Mouse (Mus musculus) limb, embryonic 11.5 days (tissue): Measurements from ENCODE around the gene Rnft2. TPM values are rescaled to one million over a fixed set of nuclear protein-coding genes. Genes with fewer than 3 reads are reported as not detected.
A peak's percentile ranks its signal among the peaks of the same experiment; 100 is the strongest.

Source experiments
- ATAC-seq: fragments of 200-750 bp; cut with Nextera tagmentation; 2 replicates; pipeline ENCODE4 v1.8.0; 2017; ENCODE audit warnings: low read depth; ENCODE audit not compliant: insufficient number of reproducible peaks, low FRiP score, low TSS enrichment
- DNase-seq: peaks from one replicate; pipeline ENCODE4 v3.0.0-alpha.2; 2015; ENCODE audit warnings: low spot score
- H3K27ac ChIP-seq: fragments of 300-500 bp; sonication (generic); replicated peaks from 2 replicates; pipeline ENCODE4 v1.5.1; 2014; ENCODE audit warnings: low read depth, mild to moderate bottlenecking, low read length
- H3K27me3 ChIP-seq: fragments of 300-500 bp; sonication (generic); 2 replicates; pipeline ENCODE4 v1.6.1; 2014; ENCODE audit warnings: mild to moderate bottlenecking, low read length, mixed read lengths; ENCODE audit not compliant: control insufficient read depth, insufficient read depth
- H3K36me3 ChIP-seq: fragments of 300-500 bp; sonication (generic); 2 replicates; pipeline ENCODE4 v1.6.1; 2014; ENCODE audit warnings: mild to moderate bottlenecking, low read length, moderate library complexity, mixed read lengths; ENCODE audit not compliant: control insufficient read depth, insufficient read depth
- H3K4me1 ChIP-seq: fragments of 300-500 bp; sonication (generic); 2 replicates; pipeline ENCODE4 v1.6.1; 2014; ENCODE audit warnings: low read length, mixed read lengths; ENCODE audit not compliant: control insufficient read depth, insufficient read depth
- H3K4me2 ChIP-seq: fragments of 300-500 bp; sonication (generic); 2 replicates; pipeline ENCODE4 v1.6.1; 2014; ENCODE audit warnings: low read depth, mild to moderate bottlenecking, moderate library complexity; ENCODE audit not compliant: severe bottlenecking
- H3K4me3 ChIP-seq: fragments of 300-500 bp; sonication (generic); 2 replicates; pipeline ENCODE4 v1.5.1; 2014; ENCODE audit warnings: low read depth, low read length
- H3K9ac ChIP-seq: fragments of 300-500 bp; sonication (generic); 2 replicates; pipeline ENCODE4 v1.6.1; 2014; ENCODE audit warnings: mild to moderate bottlenecking, low read length
- H3K9me3 ChIP-seq: fragments of 300-500 bp; sonication (generic); 2 replicates; pipeline ENCODE4 v1.6.1; 2016; ENCODE audit warnings: low read length; ENCODE audit not compliant: control insufficient read depth
- WGBS: fragments of 180-500 bp; shearing (Covaris S2); extraction: QIAGEN DNeasy Blood & Tissue Kit; methylation state at CpG from one replicate; pipeline ENCODE4 v1.1.7; 2014; 5-methylcytosine and 5-hydroxymethylcytosine counted together
- polyA plus RNA-seq: library from polyadenylated mRNA; unstranded; fragments of >200 nt; fragmentation: Nextera tagmentation; extraction: Ambion mirVana; gene quantifications from 2 replicates; pipeline ENCODE4 v1.2.1, GENCODE M21; 2014

Gene Rnft2
- polyA plus RNA-seq, 1 experiment from 2014 or later: 4.0 TPM

- H3K9ac ChIP-seq: no peak overlapping the region
- H3K4me1 ChIP-seq: no peaks in the 10 kb centered on the region
- no peak overlapping the region for H3K4me2 ChIP-seq
- H3K4me3 ChIP-seq: no peak overlapping the region
- no peak for ATAC-seq
- peaks cover 26% of the 10 kb centered on the region for H3K27me3 ChIP-seq
- 84% methylated on average over 7 of the region's 7 CpGs for WGBS
- H3K27ac ChIP-seq: no peak overlapping the region
- H3K9me3 ChIP-seq: peaks cover 3% of the 10 kb centered on the region; the same call in 1 of the 2 replicates
- no peaks in the 10 kb centered on the region for H3K36me3 ChIP-seq
- no peak for DNase-seq
Measured at GRCm38 (mm10) chr5:118177640-118178039, 67.3 kb downstream of the Rnft2 start.

- no peak overlapping the region for H3K4me2 ChIP-seq
- no peak overlapping the region for H3K9ac ChIP-seq
- DNase-seq: no peak
- no peaks in the 10 kb centered on the region for H3K36me3 ChIP-seq
- H3K4me1 ChIP-seq: 0 out of 2 replicates have a peak, but pooled peaks cover 3% of the 10 kb centered on the region
- WGBS: 35% methylated on average over 2 of the region's 2 CpGs
- no peak overlapping the region for H3K27ac ChIP-seq
- peaks cover 3% of the 10 kb centered on the region; the same call in 1 of the 2 replicates for H3K9me3 ChIP-seq
- ATAC-seq: no peak
- peaks cover 46% of the 10 kb centered on the region for H3K27me3 ChIP-seq
- no peak overlapping the region for H3K4me3 ChIP-seq
Measured at GRCm38 (mm10) chr5:118175137-118175536, 69.8 kb downstream of the Rnft2 start.

DNA sequence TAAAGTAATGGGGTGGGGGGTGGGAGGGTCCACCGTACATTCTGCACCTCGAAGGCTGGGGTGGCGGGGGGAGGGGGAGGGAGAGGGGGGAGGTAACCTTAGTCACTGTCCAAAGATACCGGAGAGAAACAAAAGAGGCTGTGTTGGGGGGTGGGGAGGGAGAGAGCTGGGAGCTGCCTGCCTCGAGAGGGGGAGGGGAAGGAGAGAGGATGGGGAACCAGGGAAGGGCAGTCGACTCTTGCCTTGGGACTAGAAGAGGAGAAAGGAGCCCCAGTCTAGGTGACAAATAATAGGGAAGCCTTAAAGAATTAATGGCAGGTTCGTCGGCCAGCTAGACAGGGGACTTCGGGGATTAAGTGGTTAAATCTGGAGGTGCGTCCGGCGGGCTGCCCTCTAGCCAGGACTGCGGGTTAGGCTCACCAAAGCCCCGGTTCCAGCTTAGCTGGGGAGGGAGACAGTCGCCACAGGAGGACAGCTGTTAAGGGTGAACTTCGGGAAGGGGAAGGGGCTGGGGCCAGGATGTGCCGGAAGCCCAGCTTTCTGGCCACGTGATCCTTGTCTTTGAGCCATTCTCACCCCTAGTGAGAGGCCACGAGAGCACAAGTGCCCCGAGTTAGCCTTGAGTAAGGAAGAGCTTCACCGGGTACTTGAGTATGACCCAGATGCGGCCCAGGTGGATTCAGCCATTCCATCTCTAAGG lies 70.5 kb downstream of the Rnft2 start:
- Histone ChIP-seq H3K9ac (no peak overlapping the region), H3K27me3 (peaks cover 53% of the 10 kb centered on the region), H3K4me3 (0 out of 2 replicates have a peak overlapping the region, but pooled peaks have one; percentile 11), H3K27ac (no peak overlapping the region), H3K36me3 (no peaks in the 10 kb centered on the region), H3K4me2 (peak overlapping the region; percentile 47), H3K4me1 (0 out of 2 replicates have a peak, but pooled peaks cover 6% of the 10 kb centered on the region), H3K9me3 (peaks cover 3% of the 10 kb centered on the region; the same call in 1 of the 2 replicates)
- no peak for ATAC-seq
- DNase-seq: peak; percentile 44
- WGBS: under 1% methylated on average over 22 of the region's 22 CpGs

DNA sequence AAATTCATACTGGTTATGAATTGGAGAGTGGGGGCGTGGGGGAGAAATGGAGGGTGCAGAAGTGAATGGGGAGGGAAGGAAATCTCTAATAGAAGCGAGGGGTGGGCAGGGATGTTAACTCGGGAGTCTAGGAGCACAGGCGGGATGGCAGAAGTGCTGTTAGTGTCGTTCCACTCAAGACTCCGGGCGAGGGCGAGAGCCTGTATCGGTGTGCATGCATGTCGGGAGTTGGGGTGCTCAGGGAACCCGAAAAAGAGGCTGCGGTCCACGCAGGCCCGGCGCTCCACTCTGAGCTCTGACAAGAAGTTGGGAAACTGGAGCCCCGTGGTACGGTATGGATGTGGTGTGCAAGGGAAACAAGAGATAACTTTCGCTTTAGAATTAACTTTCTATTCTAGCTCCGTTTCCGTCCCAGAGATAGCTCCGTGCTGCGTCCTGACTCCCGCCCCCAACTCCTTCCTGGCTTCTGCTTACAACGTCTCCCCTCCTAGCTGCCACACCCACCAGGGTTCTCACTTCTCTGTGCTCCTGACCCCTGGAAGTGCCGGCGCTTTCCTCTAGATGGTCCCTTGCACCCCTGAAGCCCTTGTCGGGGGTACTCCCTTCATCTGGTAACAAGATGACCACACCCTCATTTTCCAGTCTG lies 72.7 kb downstream of the Rnft2 start:
- H3K4me2 ChIP-seq: peak overlapping the region; percentile 22; the same call in 1 of the 2 replicates
- ATAC-seq (no peak), DNase-seq (peak; percentile 49)

DNA sequence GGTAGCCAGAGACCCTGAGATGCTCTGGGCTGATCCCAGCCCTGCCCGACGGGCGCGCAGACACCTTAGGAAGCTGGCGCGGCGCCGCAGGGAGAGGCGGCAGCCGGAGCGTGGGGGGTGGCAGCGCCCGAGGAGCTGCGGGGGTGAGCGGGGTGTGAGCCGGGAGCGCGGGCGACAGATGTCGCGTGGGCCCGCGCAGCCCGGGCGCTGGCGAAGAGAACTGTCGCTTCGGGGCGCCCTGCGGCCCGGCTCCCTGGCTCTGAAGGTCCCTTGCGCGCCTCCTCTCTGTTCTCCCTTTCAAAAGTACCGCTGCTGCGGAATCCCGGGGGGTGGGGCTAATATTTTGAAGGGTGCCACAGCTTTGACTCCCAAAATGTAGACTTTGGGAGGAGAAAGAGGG lies 73.3 kb downstream of the Rnft2 start:
- no peak overlapping the region for H3K27ac ChIP-seq
- peaks cover 3% of the 10 kb centered on the region for H3K9me3 ChIP-seq
- H3K27me3 ChIP-seq: peaks cover 75% of the 10 kb centered on the region
- DNase-seq (no peak), ATAC-seq (no peak)
- H3K36me3 ChIP-seq: no peaks in the 10 kb centered on the region
- H3K9ac ChIP-seq: no peak overlapping the region
- under 1% methylated on average over 34 of the region's 36 CpGs for WGBS
- H3K4me1 ChIP-seq: 0 out of 2 replicates have a peak, but pooled peaks cover 6% of the 10 kb centered on the region
- H3K4me3 ChIP-seq: 0 out of 2 replicates have a peak overlapping the region, but pooled peaks have one; percentile 10
- peak overlapping the region; percentile 40 for H3K4me2 ChIP-seq

More for the DNA sequence above, 72.7 kb downstream of the Rnft2 start:
- H3K9ac ChIP-seq: no peak overlapping the region
- H3K27ac ChIP-seq: no peak overlapping the region
- no peak overlapping the region for H3K4me3 ChIP-seq
- 0 out of 2 replicates have a peak, but pooled peaks cover 6% of the 10 kb centered on the region for H3K4me1 ChIP-seq
- H3K9me3 ChIP-seq: peaks cover 3% of the 10 kb centered on the region
- under 1% methylated on average over 27 of the region's 27 CpGs for WGBS
- peaks cover 74% of the 10 kb centered on the region for H3K27me3 ChIP-seq
- no peaks in the 10 kb centered on the region for H3K36me3 ChIP-seq

DNA sequence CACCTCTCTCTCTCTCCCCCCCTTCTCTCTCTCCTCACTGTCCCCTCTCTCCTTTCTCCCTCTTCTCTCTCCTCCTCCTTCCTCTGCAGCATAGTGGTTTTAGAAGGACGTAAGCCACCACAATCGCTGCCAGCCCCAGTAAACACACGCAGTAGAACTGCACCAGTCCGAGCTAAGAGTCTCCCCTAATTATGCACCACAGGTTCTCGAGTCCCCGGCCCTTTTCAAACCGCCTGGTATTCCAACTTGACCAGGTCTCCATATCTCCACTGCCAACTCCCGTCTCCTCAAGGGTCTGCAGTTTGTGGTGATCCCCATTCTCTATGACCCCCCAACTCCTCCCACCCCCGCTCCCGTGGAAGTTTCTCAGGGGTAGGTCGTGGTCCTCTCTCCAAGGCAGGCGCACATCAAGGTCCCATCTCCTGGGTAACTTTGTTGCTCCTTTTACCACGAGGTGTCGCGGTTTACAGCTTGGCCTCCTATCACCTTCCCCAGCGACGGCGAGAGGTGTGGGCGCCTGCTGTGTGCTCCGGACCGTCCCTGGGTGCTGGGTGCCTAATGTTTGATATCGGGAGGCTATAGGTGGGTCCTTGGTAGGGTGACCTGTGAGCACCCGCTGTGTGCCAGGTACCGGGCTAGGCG lies 73.9 kb downstream of the Rnft2 start:
- Histone ChIP-seq H3K9me3 (peaks cover 3% of the 10 kb centered on the region), H3K9ac (no peak overlapping the region), H3K4me3 (no peak overlapping the region), H3K27me3 (peaks cover 80% of the 10 kb centered on the region), H3K4me1 (0 out of 2 replicates have a peak, but pooled peaks cover 6% of the 10 kb centered on the region), H3K36me3 (no peaks in the 10 kb centered on the region), H3K27ac (no peak overlapping the region), H3K4me2 (no peak overlapping the region)
- DNase-seq (peak; percentile 57), ATAC-seq (no peak)
- WGBS: under 1% methylated on average over 25 of the region's 25 CpGs

DNA sequence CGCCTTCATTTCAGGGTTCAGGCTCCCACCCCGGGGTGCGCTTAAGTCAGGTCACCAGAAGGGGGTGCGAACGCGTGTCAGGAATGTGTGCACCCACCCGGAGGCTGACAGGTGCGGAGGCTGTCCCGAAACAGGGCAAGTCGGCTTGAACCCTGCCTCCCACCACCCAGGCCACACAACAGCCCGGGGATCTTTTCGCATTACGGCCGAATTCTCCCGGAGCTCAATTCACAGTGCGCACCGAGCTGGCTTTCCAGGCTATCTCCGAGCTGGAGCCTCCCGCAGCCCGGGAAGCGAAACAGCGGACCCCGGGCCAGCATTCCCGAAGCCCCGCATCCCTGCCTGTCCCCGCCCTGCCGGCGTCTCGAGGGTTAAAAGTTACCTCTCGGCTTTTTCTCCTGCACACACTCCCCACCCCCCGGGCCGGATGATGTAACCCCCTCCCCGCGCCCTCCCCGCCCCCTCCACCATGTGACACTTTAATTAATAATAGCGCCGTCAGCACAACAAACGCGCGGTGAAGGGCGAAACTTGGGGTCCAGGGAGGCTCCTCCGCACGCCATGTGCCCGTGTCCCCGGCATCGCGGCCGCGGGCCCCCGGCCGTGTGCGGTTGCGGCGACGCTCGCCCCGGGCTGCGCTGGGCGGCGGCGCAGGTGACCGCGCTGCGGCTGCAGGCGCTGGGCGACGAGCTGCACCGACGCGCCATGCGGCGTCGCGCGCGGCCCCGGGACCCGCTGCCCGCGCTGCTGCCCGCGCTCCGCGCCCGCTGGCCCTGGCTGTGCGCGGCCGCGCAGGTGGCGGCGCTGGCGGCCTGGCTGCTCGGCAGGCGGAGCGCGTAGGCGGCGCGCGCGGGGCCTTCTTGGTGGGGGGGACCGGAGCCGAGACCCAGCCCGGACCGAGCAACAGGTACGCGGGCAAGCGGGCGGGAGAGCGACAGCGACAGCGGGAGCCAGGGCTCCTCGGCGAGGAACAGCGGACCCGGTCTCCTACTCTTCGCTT lies 75.4 kb downstream of the Rnft2 start:
- peak; percentile 52 for DNase-seq
- peak overlapping the region; percentile 37 for H3K9ac ChIP-seq
- under 1% methylated on average over 106 of the region's 117 CpGs for WGBS
- H3K4me1 ChIP-seq: 0 out of 2 replicates have a peak, but pooled peaks cover 6% of the 10 kb centered on the region
- no peak for ATAC-seq
- H3K4me2 ChIP-seq: peak overlapping the region; percentile 95
- no peaks in the 10 kb centered on the region; the same call in 1 of the 2 replicates for H3K9me3 ChIP-seq
- H3K36me3 ChIP-seq: no peaks in the 10 kb centered on the region
- H3K27ac ChIP-seq: no peak overlapping the region
- peaks cover 76% of the 10 kb centered on the region for H3K27me3 ChIP-seq
- H3K4me3 ChIP-seq: peak overlapping the region; percentile 42
